Mouse (Mus musculus) hematopoietic stem cell, adult 5-6 weeks (primary cell): ENCODE results near the gene Gm14296. TPM values are rescaled to one million over a fixed set of nuclear protein-coding genes. Genes with fewer than 3 reads are reported as not detected.
"Not testable (repeated sequence)": the region's sequence is repeated elsewhere in the genome, so short reads cannot be mapped to it uniquely, and the experiment has no call there.

Experiments
- ATAC-seq, 2 experiments: fragments of 125-278 bp in 1 of 2; replicated peaks in 1 of 2; 2 replicates each; pipeline ENCODE4 v1.8.0; 2016 to 2017; ENCODE audit warnings: inconsistent platforms in 2 of 2, mild to moderate bottlenecking in 2 of 2, moderate number of reproducible peaks in 2 of 2, low read depth in 1 of 2, moderate TSS enrichment in 1 of 2; ENCODE audit not compliant: low FRiP score in 2 of 2, poor library complexity in 2 of 2, severe bottlenecking in 2 of 2, insufficient read depth in 1 of 2, low TSS enrichment in 1 of 2
- total RNA-seq: library from RNA; stranded (forward); fragments of 172-1452, 232-1000 nt; gene quantifications from 2 replicates; pipeline ENCODE4 v1.2.3, GENCODE M21; 2017

The Gm14296 gene
- total RNA-seq, result 11.2 and 19.2 TPM in 2 replicates

GRCm38 (mm10) chr2:176927709-176928108 lies at the start of gene Gm14296:
Gm14296 (minus strand) TSS chr2:176927809.
- not testable (repeated sequence) for ATAC-seq

DNA sequence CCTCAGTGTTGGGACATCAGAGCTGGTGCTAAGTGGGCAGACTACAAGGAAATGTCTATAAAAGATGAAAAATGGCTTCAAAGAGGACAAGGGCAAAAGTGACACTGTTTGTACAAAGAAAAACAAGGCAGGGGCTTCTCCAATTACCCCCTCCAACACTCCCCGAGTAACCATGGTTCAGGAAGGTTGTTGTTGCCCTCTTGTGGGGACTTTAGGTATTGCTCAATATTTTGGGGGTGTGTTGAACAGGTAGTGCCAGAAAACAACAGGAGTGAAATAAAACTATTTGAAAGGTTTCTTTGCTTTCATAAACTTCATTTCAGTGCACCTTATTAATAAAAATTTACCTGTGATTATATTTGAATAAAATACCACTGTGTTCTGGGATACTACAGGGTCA lies 22.1 kb downstream of the Gm14296 start:
- not testable (repeated sequence) for ATAC-seq

Other genes starting within 250 kb of the Gm14296 start
- gene Gm14305, start 219.5 kb downstream of the Gm14296 start, total RNA-seq, result 16.3 and 24.4 TPM in 2 replicates
- 1.5 and 10.6 TPM in 2 replicates for gene Gm14295, start 129.2 kb downstream of the Gm14296 start, total RNA-seq
- not detected in 2 replicates for gene Gm14408, start 96.7 kb downstream of the Gm14296 start, total RNA-seq
- gene Gm14419, start 73.1 kb upstream of the Gm14296 start, total RNA-seq, result 1.0 and 8.9 TPM in 2 replicates
- 0.88 TPM in 1 of 2 replicates, not detected in the other for gene Gm14401, start 146.5 kb upstream of the Gm14296 start, total RNA-seq